Mouse (Mus musculus): ENCODE data around the gene Pnmal1.

DNA sequence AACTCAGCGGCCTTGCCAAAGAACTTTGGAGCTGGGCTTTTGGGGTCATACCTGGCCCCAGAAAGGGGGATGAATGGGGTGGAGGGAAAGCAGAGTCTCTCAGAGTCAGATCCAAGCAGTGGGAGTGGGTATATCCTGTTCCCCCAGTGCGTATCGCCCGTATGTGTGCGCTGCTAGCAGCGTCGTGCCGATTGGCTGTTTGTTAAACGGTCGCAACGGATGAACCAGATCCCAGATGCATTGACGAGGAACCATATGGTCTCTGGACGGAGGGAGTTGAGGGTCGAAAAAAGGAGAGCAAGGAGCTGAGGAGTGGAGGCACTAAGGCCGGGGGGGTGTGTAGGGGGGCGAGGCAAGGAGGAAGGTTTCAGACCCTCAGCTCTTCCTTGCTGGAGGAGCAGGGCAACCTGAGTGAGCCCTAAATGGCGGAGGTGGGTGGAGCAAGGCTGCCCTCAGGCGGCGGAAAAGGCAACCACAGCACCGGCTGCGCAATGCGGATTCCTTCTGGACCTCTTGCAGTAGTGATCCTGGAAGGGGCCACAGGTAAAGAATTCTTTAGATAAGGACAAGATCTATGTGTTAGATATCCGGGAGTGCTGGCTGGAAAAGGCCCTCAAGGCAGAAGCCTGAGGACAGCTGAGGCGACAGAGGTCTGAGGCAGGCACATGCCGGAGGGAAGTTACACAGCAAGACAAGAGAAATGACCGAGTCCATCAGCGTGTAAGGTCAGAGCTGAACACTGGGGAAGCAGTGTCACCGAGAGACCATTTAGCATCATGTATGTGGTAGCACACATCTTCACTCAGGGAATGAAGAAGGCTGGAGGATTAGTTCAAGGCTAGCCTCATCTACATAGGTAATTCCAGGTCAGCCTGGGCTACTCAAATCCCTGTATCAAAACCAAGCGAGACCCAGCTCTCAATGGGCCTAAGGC is 9.3 kb upstream of the Pnmal1 start:
- TF ChIP-seq CTCF (IDR thresholded peaks at IDR 0.05; ENCODE audit: borderline replicate concordance, insufficient read depth, low read length), result peak; percentile 96
- no peak for TF ChIP-seq POLR2A (IDR thresholded peaks at IDR 0.05; ENCODE audit: low read depth, low read length)

All from embryonic fibroblast, embryonic 13.5 days (primary cell).